Mouse (Mus musculus) spleen, adult 12 weeks (tissue): Measurements from ENCODE around the gene Ulk4.

Source experiments
- DNase-seq: peaks from one replicate; pipeline ENCODE4 v3.0.0; 2022; ENCODE audit warnings: low spot score

The Ulk4 gene

GRCm38 (mm10) chr9:121015810-121016502, 261.0 kb downstream of the Ulk4 start:
- DNase-seq, result no peak

- DNase-seq, result no peak
Observed at GRCm38 (mm10) chr9:121011540-121011939, 265.5 kb downstream of the Ulk4 start.

- no peak for DNase-seq
Observed at GRCm38 (mm10) chr9:121010544-121010943, 266.5 kb downstream of the Ulk4 start.

- no peak for DNase-seq
Observed at GRCm38 (mm10) chr9:121005961-121006360, 271.0 kb downstream of the Ulk4 start.

- no peak for DNase-seq
Observed at GRCm38 (mm10) chr9:121001681-121002540, 275.1 kb downstream of the Ulk4 start.

- no peak for DNase-seq
Observed at GRCm38 (mm10) chr9:121000641-121001320, 276.2 kb downstream of the Ulk4 start.

- DNase-seq, result no peak
Observed at GRCm38 (mm10) chr9:120998696-120999095, 278.3 kb downstream of the Ulk4 start.

GRCm38 (mm10) chr9:120994223-120995155, 282.5 kb downstream of the Ulk4 start:
- no peak for DNase-seq

GRCm38 (mm10) chr9:120993004-120993403, 284.0 kb downstream of the Ulk4 start:
- DNase-seq, result no peak

- DNase-seq, result no peak
Observed at GRCm38 (mm10) chr9:120991801-120992200, 285.2 kb downstream of the Ulk4 start.

- no peak for DNase-seq
Observed at GRCm38 (mm10) chr9:120989806-120990700, 286.9 kb downstream of the Ulk4 start.

- DNase-seq, result no peak
Observed at GRCm38 (mm10) chr9:120988088-120988487, 288.9 kb downstream of the Ulk4 start.

GRCm38 (mm10) chr9:120986994-120987393, 290.0 kb downstream of the Ulk4 start:
- no peak for DNase-seq

GRCm38 (mm10) chr9:120986255-120986654, 290.7 kb downstream of the Ulk4 start:
- DNase-seq, result no peak

- no peak for DNase-seq
Observed at GRCm38 (mm10) chr9:120985524-120985923, 291.5 kb downstream of the Ulk4 start.

- no peak for DNase-seq
Observed at GRCm38 (mm10) chr9:120985009-120985408, 292.0 kb downstream of the Ulk4 start.

GRCm38 (mm10) chr9:120984509-120984908, 292.5 kb downstream of the Ulk4 start:
- no peak for DNase-seq

GRCm38 (mm10) chr9:120983849-120984248, 293.1 kb downstream of the Ulk4 start:
- no peak for DNase-seq

- DNase-seq, result no peak
Observed at GRCm38 (mm10) chr9:120981777-120982176, 295.2 kb downstream of the Ulk4 start.

- no peak for DNase-seq
Observed at GRCm38 (mm10) chr9:120976856-120977255, 300.1 kb downstream of the Ulk4 start.

- DNase-seq, result no peak
Observed at GRCm38 (mm10) chr9:120976158-120976557, 300.8 kb downstream of the Ulk4 start.
